In the genomic region with DNA sequence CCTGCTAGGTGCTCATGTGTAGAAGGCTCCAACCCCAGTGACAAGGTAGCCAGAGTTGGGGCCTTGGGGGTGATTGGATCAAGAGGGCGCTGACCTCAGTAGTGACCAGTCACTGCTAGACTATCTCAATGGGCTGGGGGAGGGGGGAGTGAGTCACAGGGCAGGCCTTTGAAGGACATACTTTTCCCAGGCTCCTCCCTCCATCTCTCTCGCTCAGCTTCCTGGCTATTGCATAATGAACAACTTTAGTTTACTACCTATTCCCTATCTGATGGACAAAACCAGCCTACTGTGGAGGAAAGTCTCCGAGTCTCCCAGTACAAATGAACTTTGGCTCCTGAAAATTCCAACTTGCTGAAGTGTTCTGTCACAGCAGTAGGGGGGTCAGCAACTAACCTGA, we compare ENCODE assay signal across 16 mouse cellular contexts. TPM values are rescaled to one million over a fixed set of nuclear protein-coding genes. Genes with fewer than 3 reads are reported as not detected.
DNase-seq lines count a peak whose midpoint lies in the region; ATAC-seq and TF ChIP-seq lines count a peak whose summit lies in the region.
"Had no signal": no experiment of that assay in that cellular context is flagged by ENCODE, and none has a peak within 500 bp of the region (broad histone marks: within the 10 kb centered on the region; RNA-seq: fewer than 3 reads in every experiment).

No protein-coding gene starts in this region.

- POLR2A ChIA-PET in Patski (lab: Charles Lee): no interaction called here

- no peaks in the 10 kb centered on the region for H3K4me1 ChIP-seq in midbrain, embryonic 16.5 days (ENCODE audit: control insufficient read depth, insufficient read depth, low read length)
- H3K4me1 ChIP-seq: midbrain, embryonic 13.5 days had no signal

- no peak overlapping the region for H3K27ac ChIP-seq in midbrain, embryonic 16.5 days (ENCODE audit: low read length)
- H3K27ac ChIP-seq: lung, embryonic 15.5 days; midbrain, embryonic 13.5 days; neural tube, embryonic 13.5 days had no signal

- in situ Hi-C loops in Patski (cut with MboI; ENCODE audit: low pct_unique_long_range_greater_than_20kb): no loop called here

- no peak overlapping the region for H3K9ac ChIP-seq in midbrain, embryonic 16.5 days (ENCODE audit: low read depth, low read length)
- H3K9ac ChIP-seq: lung, embryonic 15.5 days; midbrain, embryonic 13.5 days; neural tube, embryonic 13.5 days had no signal

- no peak for TF ChIP-seq CTCF in Patski (IDR thresholded peaks at IDR 0.05)

- H3K27me3 ChIP-seq in Patski: no peaks in the 10 kb centered on the region
- H3K27me3 ChIP-seq in midbrain, embryonic 16.5 days (ENCODE audit: control insufficient read depth, insufficient read depth, low read depth, low read length): peaks cover 5% of the 10 kb centered on the region; the same call in 1 of the 2 replicates
- H3K27me3 ChIP-seq: lung, embryonic 15.5 days had no signal

- H3K36me3 ChIP-seq in midbrain, embryonic 16.5 days (ENCODE audit: control insufficient read depth, insufficient read depth, low read length): no peaks in the 10 kb centered on the region
- H3K36me3 ChIP-seq: lung, embryonic 15.5 days; midbrain, embryonic 13.5 days; neural tube, embryonic 13.5 days had no signal

- DNase-seq in 3134 (ENCODE audit: extremely low read depth, insufficient read length, low spot score) (peak; percentile 39), Patski (ENCODE audit: low read depth, low spot score) (peak; percentile 1)
- DNase-seq in kidney, adult 11 months: peak; percentile 67
- peak; percentile 60 to 69 for DNase-seq in kidney, postnatal 36 days
- DNase-seq in spleen, adult 12 weeks (ENCODE audit: low spot score): no peak
- DNase-seq in ovary, postnatal 14 days (ENCODE audit: low spot score): no peak
- DNase-seq in heart, adult 8-10 months (ENCODE audit: low spot score): no peak
- DNase-seq: cerebellum, postnatal 36 days; heart, postnatal 14 days; right cerebral cortex, postnatal 14 days had no signal

- ATAC-seq in Patski: no peak
- ATAC-seq in midbrain, embryonic 16.5 days: no peak
- ATAC-seq: inflammation-experienced regulatory T-cells, adult 6 months; midbrain, embryonic 13.5 days had no signal

- no peak overlapping the region for H3K4me3 ChIP-seq in midbrain, embryonic 16.5 days (ENCODE audit: low read depth, low read length)
- H3K4me3 ChIP-seq: lung, embryonic 15.5 days; midbrain, embryonic 13.5 days; neural tube, embryonic 13.5 days had no signal

- H3K9me3 ChIP-seq in midbrain, embryonic 16.5 days (replicated peaks; ENCODE audit: control insufficient read depth, low read length, poor library complexity, severe bottlenecking): no peaks in the 10 kb centered on the region; the same call in 1 of the 2 replicates
- H3K9me3 ChIP-seq: lung, embryonic 15.5 days; midbrain, embryonic 13.5 days; neural tube, embryonic 13.5 days had no signal

- WGBS in midbrain, embryonic 16.5 days: 76% methylated on average over 3 of the region's 3 CpGs

- no peak overlapping the region for H3K4me2 ChIP-seq in midbrain, embryonic 16.5 days (ENCODE audit: low read length)
- H3K4me2 ChIP-seq: lung, embryonic 15.5 days; midbrain, embryonic 13.5 days; neural tube, embryonic 13.5 days had no signal

- CTCF ChIA-PET in Patski (lab: Charles Lee): no interaction called here

RNA-seq across cellular contexts. Expression of gene Cdh22, which starts 45.1 kb away (rescaled TPM):
- not detected for polyA plus RNA-seq in Patski (2021)
- polyA plus RNA-seq in midbrain, embryonic 16.5 days (2015; fragmentation: Nextera tagmentation; extraction: Ambion mirVana): 13.9 and 15.4 TPM in 2 replicates
- total RNA-seq in heart, adult 8-10 months (2022): 1 to 10 TPM in 2 of 4 experiments, under 1 TPM in 2; 0.75 to 2.2 (median 0.99) TPM
- polyA plus RNA-seq: gonadal fat pad, adult 2 months; inflammation-experienced regulatory T-cells, adult 6 months had no signal

Comparison
In these comparisons a context has a peak if more than half of its experiments do, and no peak if none do; other contexts are left out.
1. DNase-seq: peak in 3134 (single experiment), Patski (single experiment), kidney, adult 11 months (single experiment) and kidney, postnatal 36 days (2 of 2); none in spleen, adult 12 weeks (single experiment), ovary, postnatal 14 days (single experiment) and heart, adult 8-10 months (single experiment).
2. RNA of gene Cdh22, which starts 45.1 kb away (polyA plus RNA-seq): 13.9 to 15.4 TPM in midbrain, embryonic 16.5 days; not detected in Patski (single experiment); every median in the first group is over 10 times any median in the second.